ENCODE assay signal across 8 mouse cellular contexts in genomic region chr2:91710272-91711234, GRCm38 (mm10). TPM values are rescaled to one million over a fixed set of nuclear protein-coding genes. Genes with fewer than 3 reads are reported as not detected.
DNase-seq lines count a peak whose midpoint lies in the region; ATAC-seq and TF ChIP-seq lines count a peak whose summit lies in the region.

Atg13 (minus strand) TSS chr2:91710576.
Harbi1 (plus strand) TSS chr2:91710852.

- TF ChIP-seq EP300 in liver, embryonic 14.5 days (IDR thresholded peaks at IDR 0.05; ENCODE audit: low read depth): no peak
- peak; percentile 83 for TF ChIP-seq EP300 in stomach, postnatal 0 days (optimal IDR thresholded peaks at IDR 0.05)

- WGBS in heart, embryonic 15.5 days: under 1% methylated on average over 66 of the region's 66 CpGs
- under 1% methylated on average over 66 of the region's 66 CpGs for WGBS in liver, embryonic 14.5 days (ENCODE audit: insufficient replicate concordance)
- WGBS in neural tube, embryonic 11.5 days: under 1% methylated on average over 66 of the region's 66 CpGs
- WGBS in stomach, postnatal 0 days: under 1% methylated on average over 66 of the region's 66 CpGs

- H3K4me2 ChIP-seq in heart, embryonic 15.5 days: peak within 1 kb of the TSS; percentile 77
- H3K4me2 ChIP-seq in liver, embryonic 14.5 days (ENCODE audit: low read depth): peak within 1 kb of the TSS; percentile 92
- peak within 1 kb of the TSS; percentile 87 for H3K4me2 ChIP-seq in neural tube, embryonic 11.5 days (ENCODE audit: low read depth)
- H3K4me2 ChIP-seq in stomach, postnatal 0 days (replicated peaks; ENCODE audit: low read depth): peak within 1 kb of the TSS; percentile 80

- H3K27ac ChIP-seq in brown adipose tissue, adult 24 weeks (replicated peaks; ENCODE audit: low read depth, low read length): peak within 1 kb of the TSS; percentile 79
- H3K27ac ChIP-seq in heart, embryonic 15.5 days: peak within 1 kb of the TSS; percentile 70
- H3K27ac ChIP-seq in liver, embryonic 14.5 days: peak within 1 kb of the TSS; percentile 89
- 0 out of 2 replicates have a peak within 1 kb of the TSS, but pooled peaks have one; percentile 10 for H3K27ac ChIP-seq in neural tube, embryonic 11.5 days (ENCODE audit: low read depth, low read length)
- H3K27ac ChIP-seq in stomach, postnatal 0 days (replicated peaks): peak within 1 kb of the TSS; percentile 96

- peak; percentile 98 for ATAC-seq in heart, embryonic 15.5 days (replicated peaks; ENCODE audit: insufficient number of reproducible peaks, insufficient read depth, low FRiP score, low read depth)
- peak; percentile 99 for ATAC-seq in liver, embryonic 14.5 days (ENCODE audit: insufficient read depth)
- peak; percentile 95 for ATAC-seq in neural tube, embryonic 11.5 days (ENCODE audit: insufficient read depth, low FRiP score, low TSS enrichment)
- ATAC-seq in stomach, postnatal 0 days (ENCODE audit: low FRiP score, low TSS enrichment): peak; percentile 98

- peak; percentile 96 for DNase-seq in CD4-positive, CD25-positive, alpha-beta regulatory T cell, adult 2 months (ENCODE audit: low read depth, low spot score)
- DNase-seq in fibroblast of lung, adult 2 months (ENCODE audit: low read depth): peak; percentile 64
- peak; percentile 94 to 97 for DNase-seq in kidney, postnatal 25 days
- DNase-seq in liver, embryonic 14.5 days (ENCODE audit: low read depth in 3 of 3, low spot score in 3 of 3): peak; percentile 82 to 84 (median 83)
- peak; percentile 94 for DNase-seq in neural tube, embryonic 11.5 days (ENCODE audit: low spot score)
- DNase-seq in stomach, postnatal 0 days (ENCODE audit: low spot score): peak; percentile 96

- peak within 1 kb of the TSS; percentile 93 for H3K4me3 ChIP-seq in brown adipose tissue, adult 24 weeks (ENCODE audit: insufficient read depth, low read depth, low read length)
- H3K4me3 ChIP-seq in heart, embryonic 15.5 days: peak within 1 kb of the TSS; percentile 96
- peak within 1 kb of the TSS; percentile 74 to 98 for H3K4me3 ChIP-seq in liver, embryonic 14.5 days (ENCODE audit: insufficient read depth in 1 of 2, low read depth in 2 of 2, low read length in 2 of 2)
- H3K4me3 ChIP-seq in neural tube, embryonic 11.5 days (ENCODE audit: low read depth, low read length): peak within 1 kb of the TSS; percentile 80
- H3K4me3 ChIP-seq in stomach, postnatal 0 days (ENCODE audit: low read depth, low read length): peak within 1 kb of the TSS; percentile 92

- peaks cover 2% of the 10 kb centered on the region for H3K4me1 ChIP-seq in brown adipose tissue, adult 24 weeks (ENCODE audit: control insufficient read depth, insufficient read depth, insufficient read length, low read length)
- H3K4me1 ChIP-seq in heart, embryonic 15.5 days (replicated peaks): peaks cover 19% of the 10 kb centered on the region
- peaks cover 5 to 6% of the 10 kb centered on the region in 2 experiments for H3K4me1 ChIP-seq in liver, embryonic 14.5 days (replicated peaks; ENCODE audit: control insufficient read depth in 2 of 2, insufficient read depth in 2 of 2, low read length in 1 of 2)
- H3K4me1 ChIP-seq in neural tube, embryonic 11.5 days (ENCODE audit: control insufficient read depth, insufficient read depth, low read length): peaks cover 6% of the 10 kb centered on the region; the same call in 1 of the 2 replicates
- H3K4me1 ChIP-seq in stomach, postnatal 0 days (replicated peaks; ENCODE audit: control insufficient read depth, insufficient read depth): peaks cover 5% of the 10 kb centered on the region; the same call in 1 of the 2 replicates

- no peaks in the 10 kb centered on the region for H3K36me3 ChIP-seq in heart, embryonic 15.5 days
- H3K36me3 ChIP-seq in liver, embryonic 14.5 days (replicated peaks; ENCODE audit: control insufficient read depth, insufficient read depth, low read depth): no peaks in the 10 kb centered on the region
- H3K36me3 ChIP-seq in neural tube, embryonic 11.5 days (ENCODE audit: control insufficient read depth, insufficient read depth, low read length): no peaks in the 10 kb centered on the region
- H3K36me3 ChIP-seq in stomach, postnatal 0 days (ENCODE audit: control insufficient read depth, insufficient read depth, low read length): no peaks in the 10 kb centered on the region

- H3K9ac ChIP-seq in heart, embryonic 15.5 days: peak within 1 kb of the TSS; percentile 85
- peak within 1 kb of the TSS; percentile 86 for H3K9ac ChIP-seq in liver, embryonic 14.5 days (replicated peaks)
- H3K9ac ChIP-seq in neural tube, embryonic 11.5 days (ENCODE audit: low read length): peak within 1 kb of the TSS; percentile 78
- H3K9ac ChIP-seq in stomach, postnatal 0 days (ENCODE audit: low read length): peak within 1 kb of the TSS; percentile 88

- H3K27me3 ChIP-seq in heart, embryonic 15.5 days: no peaks in the 10 kb centered on the region
- no peaks in the 10 kb centered on the region for H3K27me3 ChIP-seq in liver, embryonic 14.5 days (ENCODE audit: control insufficient read depth, insufficient read depth, low read length)
- no peaks in the 10 kb centered on the region for H3K27me3 ChIP-seq in neural tube, embryonic 11.5 days (ENCODE audit: control insufficient read depth, insufficient read depth, low read length)
- no peaks in the 10 kb centered on the region for H3K27me3 ChIP-seq in stomach, postnatal 0 days (ENCODE audit: control insufficient read depth, insufficient read depth, low read length)

- H3K9me3 ChIP-seq in heart, embryonic 15.5 days (replicated peaks): no peaks in the 10 kb centered on the region
- H3K9me3 ChIP-seq in liver, embryonic 14.5 days (ENCODE audit: control insufficient read depth, low read length): no peaks in the 10 kb centered on the region
- no peaks in the 10 kb centered on the region for H3K9me3 ChIP-seq in neural tube, embryonic 11.5 days (ENCODE audit: control insufficient read depth, low read length)
- no peaks in the 10 kb centered on the region for H3K9me3 ChIP-seq in stomach, postnatal 0 days (ENCODE audit: control insufficient read depth, low read length)

- TF ChIP-seq CTCF in liver, embryonic 14.5 days (IDR thresholded peaks at IDR 0.05; ENCODE audit: low read depth): no peak; the same call in 1 of the 2 replicates
- no peak; the same call in 1 of the 2 replicates for TF ChIP-seq CTCF in stomach, postnatal 0 days (IDR thresholded peaks at IDR 0.05; ENCODE audit: low read depth)

RNA-seq across cellular contexts. Expression of gene Atg13, which starts in this region (rescaled TPM):
- 19.4 and 19.5 TPM in 2 replicates for polyA plus RNA-seq in brown adipose tissue, adult 24 weeks (2012; ENCODE audit: insufficient read depth, insufficient read length, missing spikeins)
- polyA plus RNA-seq in heart, embryonic 15.5 days (2015; fragmentation: Nextera tagmentation; extraction: Ambion mirVana): 21.6 and 26.3 TPM in 2 replicates
- polyA plus RNA-seq in liver, embryonic 14.5 days (2012; rRNA removed): 7.4 and 7.5 TPM in 2 replicates
- polyA plus RNA-seq in liver, embryonic 14.5 days (2014; fragmentation: Nextera tagmentation; extraction: Ambion mirVana): 11.3 and 12.9 TPM in 2 replicates
- 37.9 and 38.3 TPM in 2 replicates for polyA plus RNA-seq in neural tube, embryonic 11.5 days (2014; fragmentation: Nextera tagmentation; extraction: Ambion mirVana)
- 23.2 and 24.2 TPM in 2 replicates for polyA plus RNA-seq in stomach, postnatal 0 days (2015; fragmentation: Nextera tagmentation; extraction: Ambion mirVana)

RNA-seq across cellular contexts. Expression of gene Harbi1, which starts in this region (rescaled TPM):
- polyA plus RNA-seq in brown adipose tissue, adult 24 weeks (2012; ENCODE audit: insufficient read depth, insufficient read length, missing spikeins): 4.4 and 7.8 TPM in 2 replicates
- 12.1 and 12.2 TPM in 2 replicates for polyA plus RNA-seq in heart, embryonic 15.5 days (2015; fragmentation: Nextera tagmentation; extraction: Ambion mirVana)
- polyA plus RNA-seq in liver, embryonic 14.5 days (2012; rRNA removed): 2.2 and 2.3 TPM in 2 replicates
- polyA plus RNA-seq in liver, embryonic 14.5 days (2014; fragmentation: Nextera tagmentation; extraction: Ambion mirVana): 3.4 and 4.8 TPM in 2 replicates
- polyA plus RNA-seq in neural tube, embryonic 11.5 days (2014; fragmentation: Nextera tagmentation; extraction: Ambion mirVana): 15.5 and 17.3 TPM in 2 replicates
- 10.5 and 12.3 TPM in 2 replicates for polyA plus RNA-seq in stomach, postnatal 0 days (2015; fragmentation: Nextera tagmentation; extraction: Ambion mirVana)

Comparison
In these comparisons a context has a peak if more than half of its experiments do, and no peak if none do; other contexts are left out.
1. Peak in every context shown above with its lines: DNase-seq, ATAC-seq, H3K4me3 ChIP-seq and H3K27ac ChIP-seq.
2. H3K27ac ChIP-seq: peak in every context shown above with its lines; median percentile 96 in stomach, postnatal 0 days; 89 in liver, embryonic 14.5 days; 79 in brown adipose tissue, adult 24 weeks; 70 in heart, embryonic 15.5 days; 10 in neural tube, embryonic 11.5 days.